Mouse (Mus musculus) liver, embryonic 11.5 days (tissue): ENCODE data around the gene Trarg1. TPM values are rescaled to one million over a fixed set of nuclear protein-coding genes. Genes with fewer than 3 reads are reported as not detected.
A peak's percentile ranks its signal among the peaks of the same experiment; 100 is the strongest.

Source experiments
- ATAC-seq: fragments of 200-750 bp; cut with Nextera tagmentation; replicated peaks from 2 replicates; pipeline ENCODE4 v1.8.0; 2017; ENCODE audit warnings: moderate number of reproducible peaks, mild to moderate bottlenecking, moderate TSS enrichment, moderate library complexity; ENCODE audit not compliant: low FRiP score
- DNase-seq: peaks from one replicate; pipeline ENCODE4 v3.0.0-alpha.2; 2017; ENCODE audit warnings: low spot score
- H3K27ac ChIP-seq: fragments of 300-500 bp; sonication (generic); 2 replicates; pipeline ENCODE4 v1.5.1; 2014; ENCODE audit warnings: mild to moderate bottlenecking, low read depth, low read length, control low read depth
- H3K27me3 ChIP-seq: fragments of 300-500 bp; sonication (generic); replicated peaks from 2 replicates; pipeline ENCODE4 v1.6.1; 2014; ENCODE audit warnings: low read length, mixed read lengths; ENCODE audit not compliant: control insufficient read depth, insufficient read depth
- H3K36me3 ChIP-seq: fragments of 300-500 bp; sonication (generic); 2 replicates; pipeline ENCODE4 v1.6.1; 2014; ENCODE audit warnings: mild to moderate bottlenecking, low read length, moderate library complexity, mixed read lengths; ENCODE audit not compliant: control insufficient read depth, insufficient read depth
- H3K4me1 ChIP-seq: fragments of 300-500 bp; sonication (generic); replicated peaks from 2 replicates; pipeline ENCODE4 v1.6.1; 2014; ENCODE audit warnings: low read length, mixed read lengths; ENCODE audit not compliant: control insufficient read depth, insufficient read depth
- H3K4me2 ChIP-seq: fragments of 300-500 bp; sonication (generic); 2 replicates; pipeline ENCODE4 v1.6.1; 2014; ENCODE audit warnings: mild to moderate bottlenecking, control low read depth, moderate library complexity
- H3K4me3 ChIP-seq: fragments of 300-500 bp; sonication (generic); 2 replicates; pipeline ENCODE4 v1.5.1; 2014; ENCODE audit warnings: low read depth, low read length, control low read depth
- H3K9ac ChIP-seq: fragments of 300-500 bp; sonication (generic); 2 replicates; pipeline ENCODE4 v1.6.1; 2014; ENCODE audit warnings: low read depth, low read length, control low read depth
- H3K9me3 ChIP-seq: fragments of 300-500 bp; sonication (generic); 2 replicates; pipeline ENCODE4 v1.6.1; 2016; ENCODE audit warnings: low read length, inconsistent platforms, mixed read lengths; ENCODE audit not compliant: control insufficient read depth
- WGBS: fragments of 180-500 bp; shearing (Covaris S2); extraction: QIAGEN DNeasy Blood & Tissue Kit; methylation state at CpG from one replicate; pipeline ENCODE4 v1.1.7; 2014; 5-methylcytosine and 5-hydroxymethylcytosine counted together
- polyA plus RNA-seq: library from polyadenylated mRNA; unstranded; fragments of >200 nt; fragmentation: Nextera tagmentation; extraction: Ambion mirVana; gene quantifications from 2 replicates; pipeline ENCODE4 v1.2.1, GENCODE M21; 2014

The Trarg1 gene
- polyA plus RNA-seq, 1 experiment from 2014 or later = 0.07 TPM

DNA sequence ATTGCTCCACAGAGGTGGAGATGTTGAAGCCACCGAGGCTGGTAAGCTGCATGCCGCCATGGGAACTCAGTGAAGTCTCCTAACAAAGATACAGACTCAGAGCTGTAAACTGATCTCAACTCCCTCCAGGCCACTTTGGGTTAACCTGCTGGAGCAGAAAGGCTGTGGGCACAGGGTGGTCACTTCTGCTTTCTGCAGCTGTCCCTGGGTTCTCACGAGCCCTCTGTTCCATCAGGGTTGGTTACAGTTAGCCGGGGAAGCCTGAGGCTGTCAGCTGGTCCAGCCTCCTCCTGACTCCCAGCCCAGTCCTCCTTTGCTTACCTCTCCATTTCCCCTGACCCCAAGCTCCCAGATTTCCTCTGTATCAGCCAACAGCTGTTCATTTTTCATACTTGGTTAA, 11.8 kb upstream of the Trarg1 start:
- Histone ChIP-seq H3K9me3 (no peaks in the 10 kb centered on the region), H3K9ac (no peak overlapping the region), H3K4me3 (no peak overlapping the region), H3K27ac (no peak overlapping the region), H3K36me3 (no peaks in the 10 kb centered on the region), H3K27me3 (peaks cover 70% of the 10 kb centered on the region), H3K4me2 (no peak overlapping the region), H3K4me1 (no peaks in the 10 kb centered on the region; the same call in 1 of the 2 replicates)
- no peak for ATAC-seq
- 21% methylated on average over 4 of the region's 4 CpGs for WGBS
- DNase-seq = no peak

DNA sequence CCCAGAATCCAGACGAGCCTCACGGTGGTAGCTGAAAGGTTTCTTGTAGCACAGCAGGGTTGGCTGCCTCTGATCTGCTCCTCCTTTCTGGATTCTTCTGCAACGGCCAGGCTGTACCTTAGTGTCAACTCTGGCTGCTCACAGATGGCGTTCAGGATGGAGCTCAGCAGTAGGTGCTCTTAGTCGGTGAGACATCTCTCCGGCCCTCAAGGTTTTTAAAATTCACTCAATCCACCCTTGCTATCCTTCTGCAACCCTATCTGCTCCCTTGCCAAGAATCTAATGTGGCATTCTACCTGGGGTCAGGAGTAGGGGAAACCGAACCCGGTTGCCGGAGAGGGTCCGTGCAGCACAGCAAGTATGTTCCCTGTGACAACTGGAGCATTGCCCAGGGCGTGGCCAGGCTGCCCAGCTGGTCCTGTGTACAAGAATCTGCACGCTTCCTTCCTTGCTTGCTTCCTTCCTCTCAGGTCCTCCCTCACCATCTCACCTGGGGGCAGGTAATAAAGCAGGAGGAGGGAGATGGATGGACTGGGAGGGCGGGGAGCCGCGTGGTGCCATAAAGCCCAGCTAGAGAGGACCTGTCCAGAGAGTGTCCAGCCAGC, 7.6 kb upstream of the Trarg1 start, which contains the start of gene Bhlha9:
TSS of gene Bhlha9 (plus strand) at position 600 of the 605 bp plus-strand sequence.
- no peaks in the 10 kb centered on the region for H3K36me3 ChIP-seq
- ATAC-seq (no peak), DNase-seq (no peak)
- no peaks in the 10 kb centered on the region for H3K9me3 ChIP-seq
- WGBS = 62% methylated on average over 15 of the region's 15 CpGs
- H3K27ac ChIP-seq = no peak within 1 kb of the TSS
- H3K27me3 ChIP-seq = peaks cover 69% of the 10 kb centered on the region
- peak within 1 kb of the TSS; percentile 20; the same call in 1 of the 2 replicates for H3K4me3 ChIP-seq
- no peaks in the 10 kb centered on the region for H3K4me1 ChIP-seq
- peak within 1 kb of the TSS; percentile 56 for H3K4me2 ChIP-seq
- no peak within 1 kb of the TSS for H3K9ac ChIP-seq

DNA sequence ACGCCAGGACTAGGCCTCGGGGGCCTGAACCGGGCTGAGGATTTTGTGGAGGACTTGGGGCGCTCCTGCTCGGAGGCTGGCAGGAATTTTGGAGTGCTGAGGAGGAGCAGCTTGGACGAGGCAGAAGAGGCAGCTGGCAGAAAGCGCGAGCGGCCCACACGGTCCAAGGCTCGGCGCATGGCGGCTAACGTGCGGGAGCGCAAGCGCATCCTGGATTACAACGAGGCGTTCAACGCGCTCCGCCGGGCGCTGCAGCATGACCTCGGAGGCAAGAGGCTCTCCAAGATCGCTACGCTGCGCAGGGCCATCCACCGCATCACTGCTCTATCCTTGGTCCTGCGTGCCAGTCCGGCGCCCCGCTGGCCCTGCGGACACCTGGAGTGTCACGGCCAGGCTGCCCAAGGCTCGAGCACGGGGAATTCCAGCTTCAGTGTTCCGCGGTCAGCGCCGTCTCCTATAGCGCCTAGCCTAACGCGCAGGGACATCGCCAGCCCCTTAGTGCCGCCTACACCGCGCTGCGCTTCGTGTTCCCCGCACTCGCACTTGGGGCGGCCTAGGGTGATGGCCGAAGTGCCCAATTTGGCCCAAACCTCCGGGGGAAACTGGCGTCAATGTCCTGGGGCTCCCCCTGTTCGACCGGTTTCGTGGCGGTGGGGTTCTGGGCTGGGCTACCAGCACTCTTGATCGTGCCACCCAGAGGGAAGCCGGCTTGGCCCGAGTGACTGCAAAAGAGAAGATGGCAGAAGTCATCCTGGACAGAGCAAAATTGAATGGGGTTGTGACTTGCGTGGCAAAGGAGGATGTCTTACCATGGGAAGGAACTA, 6.8 kb upstream of the Trarg1 start:
- no peak overlapping the region for H3K9ac ChIP-seq
- H3K27ac ChIP-seq = no peak overlapping the region

DNA sequence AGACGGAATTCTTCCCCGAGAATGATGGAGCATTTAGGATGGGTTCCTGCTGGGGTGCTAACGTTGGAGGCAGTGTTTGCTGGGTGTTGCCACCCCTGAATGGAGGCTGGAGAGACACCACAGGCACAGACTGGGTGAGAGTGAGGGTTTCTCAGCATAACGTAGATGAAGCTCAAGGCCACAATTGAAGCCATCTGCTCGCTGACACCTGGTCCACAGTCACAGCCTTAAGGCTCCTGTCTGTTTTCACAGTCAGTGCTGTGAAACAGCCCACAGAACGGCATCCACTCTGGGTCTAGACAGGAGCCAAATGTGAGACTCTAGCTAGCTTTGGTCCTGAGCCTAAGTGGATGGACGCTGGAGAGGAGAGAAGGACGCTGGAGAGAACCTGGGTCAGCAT, 5.4 kb upstream of the Trarg1 start:
- Histone ChIP-seq H3K4me1 (no peaks in the 10 kb centered on the region), H3K36me3 (no peaks in the 10 kb centered on the region), H3K27ac (no peak overlapping the region), H3K4me2 (no peak overlapping the region), H3K9me3 (no peaks in the 10 kb centered on the region), H3K27me3 (peaks cover 56% of the 10 kb centered on the region), H3K4me3 (no peak overlapping the region), H3K9ac (no peak overlapping the region)
- WGBS = 44% methylated on average over 8 of the region's 8 CpGs
- ATAC-seq (no peak), DNase-seq (no peak)

More for the DNA sequence above, 6.8 kb upstream of the Trarg1 start:
- ATAC-seq (no peak), DNase-seq (no peak)
- Histone ChIP-seq H3K36me3 (no peaks in the 10 kb centered on the region), H3K4me1 (no peaks in the 10 kb centered on the region), H3K27me3 (peaks cover 61% of the 10 kb centered on the region), H3K9me3 (no peaks in the 10 kb centered on the region), H3K4me3 (peak overlapping the region; percentile 20; the same call in 1 of the 2 replicates), H3K4me2 (peak overlapping the region; percentile 56)
- WGBS = 6% methylated on average over 64 of the region's 64 CpGs

DNA sequence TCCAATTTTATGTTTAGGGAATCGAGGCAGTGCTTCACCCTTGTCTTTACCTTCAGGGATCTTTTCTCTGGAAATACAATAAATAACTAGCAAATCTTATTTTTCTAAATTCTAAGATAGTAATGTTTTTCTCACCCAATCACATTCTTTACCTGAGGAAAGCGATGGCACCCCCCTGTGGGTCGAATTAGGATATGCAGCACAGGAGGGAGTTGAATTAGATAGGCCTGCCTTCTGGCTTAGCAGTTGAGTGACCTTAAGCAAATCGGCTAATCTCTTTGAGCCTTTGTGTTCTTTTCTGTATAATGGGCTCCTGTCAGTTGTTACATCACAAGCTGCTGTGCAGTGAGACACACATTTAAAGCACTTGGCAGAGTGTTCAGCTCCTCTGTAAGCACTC, 4.9 kb upstream of the Trarg1 start:
- Histone ChIP-seq H3K9ac (no peak overlapping the region), H3K4me3 (no peak overlapping the region), H3K27me3 (peaks cover 54% of the 10 kb centered on the region), H3K36me3 (no peaks in the 10 kb centered on the region), H3K4me1 (no peaks in the 10 kb centered on the region), H3K27ac (no peak overlapping the region), H3K4me2 (no peak overlapping the region), H3K9me3 (no peaks in the 10 kb centered on the region)
- 36% methylated on average over 4 of the region's 4 CpGs for WGBS
- DNase-seq (no peak), ATAC-seq (no peak)

DNA sequence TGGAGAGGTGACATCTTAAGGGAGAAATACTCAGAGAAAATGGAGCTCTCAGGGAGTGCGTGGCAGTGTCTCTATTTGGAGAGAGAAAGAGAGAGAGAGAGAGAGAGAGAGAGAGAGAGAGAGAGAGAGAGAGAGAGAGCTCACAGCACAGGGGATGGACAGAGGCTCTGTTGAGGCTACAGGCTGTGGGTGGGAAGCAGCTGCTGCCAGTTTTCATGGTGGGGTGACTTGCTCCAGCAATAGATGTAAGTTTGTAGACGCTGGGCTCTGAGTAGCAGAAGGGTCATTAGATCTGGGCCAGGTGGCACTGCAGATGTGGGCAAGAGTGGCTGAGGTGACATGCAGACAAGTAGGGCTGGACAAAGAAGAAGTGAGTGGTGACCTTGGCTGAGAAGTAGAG, 6.0 kb downstream of the Trarg1 start:
- no peak for DNase-seq
- H3K4me3 ChIP-seq = no peak overlapping the region
- no peak for ATAC-seq
- H3K4me2 ChIP-seq = no peak overlapping the region
- no peaks in the 10 kb centered on the region for H3K9me3 ChIP-seq
- peaks cover 9% of the 10 kb centered on the region; the same call in 1 of the 2 replicates for H3K27me3 ChIP-seq
- no peak overlapping the region for H3K9ac ChIP-seq
- no peaks in the 10 kb centered on the region for H3K4me1 ChIP-seq
- H3K36me3 ChIP-seq = no peaks in the 10 kb centered on the region
- H3K27ac ChIP-seq = no peak overlapping the region
- 63% methylated on average over 2 of the region's 2 CpGs for WGBS

DNA sequence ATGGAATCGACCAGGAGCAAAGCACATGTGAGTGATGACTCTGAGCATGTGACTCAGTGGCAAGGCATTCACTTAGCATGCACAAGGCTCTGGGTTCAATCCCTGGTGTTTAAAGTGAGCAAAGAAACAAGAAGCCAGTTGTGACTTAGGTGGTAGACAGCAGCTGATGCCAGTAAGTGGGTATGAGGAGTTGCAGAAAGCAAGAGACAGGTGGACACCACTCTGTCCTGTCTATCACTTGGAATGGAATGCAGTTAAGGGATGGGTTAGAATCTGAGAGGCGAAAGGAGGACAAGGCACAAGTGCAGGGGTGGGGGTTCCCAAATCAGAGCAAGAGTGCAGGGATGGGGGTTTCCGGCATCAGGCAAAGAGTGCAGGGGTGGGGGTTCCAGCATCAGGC, 12.5 kb downstream of the Trarg1 start:
- ATAC-seq (no peak), DNase-seq (no peak)
- Histone ChIP-seq H3K4me2 (no peak overlapping the region), H3K4me3 (no peak overlapping the region), H3K36me3 (no peaks in the 10 kb centered on the region), H3K27me3 (no peaks in the 10 kb centered on the region), H3K4me1 (no peaks in the 10 kb centered on the region), H3K9me3 (no peaks in the 10 kb centered on the region), H3K9ac (no peak overlapping the region), H3K27ac (no peak overlapping the region)
- 66% methylated on average over 3 of the region's 3 CpGs for WGBS

DNA sequence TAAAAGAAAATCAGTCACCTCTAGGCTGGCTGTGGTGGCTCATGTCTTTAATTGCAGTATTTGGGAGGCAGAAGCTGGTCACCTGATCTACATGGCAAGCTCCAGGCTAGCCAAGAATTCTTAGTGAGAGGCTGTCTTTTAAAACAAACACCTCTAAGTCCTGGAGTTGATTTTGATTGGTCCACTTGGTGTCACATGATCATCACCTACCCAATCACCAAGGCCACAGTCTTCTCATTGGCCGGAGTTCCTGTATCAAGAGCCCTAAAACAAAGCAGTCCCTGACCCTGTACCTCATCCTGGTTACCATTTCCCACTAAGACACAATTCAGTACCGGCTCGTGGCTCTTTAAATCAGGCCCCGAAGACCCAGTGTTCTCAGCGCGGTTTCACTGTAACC, 16.2 kb downstream of the Trarg1 start:
- H3K27me3 ChIP-seq = no peaks in the 10 kb centered on the region
- DNase-seq = no peak
- no peak overlapping the region for H3K4me3 ChIP-seq
- H3K9me3 ChIP-seq = no peaks in the 10 kb centered on the region
- no peaks in the 10 kb centered on the region for H3K4me1 ChIP-seq
- H3K4me2 ChIP-seq = no peak overlapping the region
- no peak overlapping the region for H3K9ac ChIP-seq
- WGBS = 58% methylated on average over 6 of the region's 6 CpGs
- ATAC-seq = no peak
- no peaks in the 10 kb centered on the region for H3K36me3 ChIP-seq
- H3K27ac ChIP-seq = no peak overlapping the region

DNA sequence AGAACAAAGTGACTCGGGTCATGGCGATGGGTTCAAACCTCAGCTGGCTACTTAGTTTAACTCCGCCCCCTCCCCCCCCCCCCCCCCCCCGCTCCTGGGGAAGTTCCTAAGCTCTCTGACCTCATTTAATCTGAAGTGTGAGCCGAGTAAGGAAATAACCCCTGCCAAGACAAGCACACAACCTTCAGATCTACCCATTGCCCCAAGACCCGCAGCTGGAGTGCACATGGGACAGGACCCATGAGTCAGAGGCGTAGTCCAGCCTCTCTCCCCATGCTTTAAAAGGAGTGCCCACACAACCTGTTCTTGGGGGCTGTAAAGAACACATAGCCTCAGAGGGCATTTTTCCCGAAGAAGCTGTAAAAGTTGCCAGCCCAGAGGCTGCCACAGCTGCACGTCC, 20.0 kb downstream of the Trarg1 start:
- no peak for DNase-seq
- H3K27ac ChIP-seq = no peak overlapping the region
- no peaks in the 10 kb centered on the region for H3K36me3 ChIP-seq
- no peak overlapping the region for H3K4me3 ChIP-seq
- H3K9ac ChIP-seq = no peak overlapping the region
- no peaks in the 10 kb centered on the region for H3K9me3 ChIP-seq
- no peaks in the 10 kb centered on the region for H3K4me1 ChIP-seq
- WGBS = 46% methylated on average over 8 of the region's 9 CpGs
- ATAC-seq = no peak
- H3K4me2 ChIP-seq = peak overlapping the region; percentile 36; the same call in 1 of the 2 replicates
- H3K27me3 ChIP-seq = no peaks in the 10 kb centered on the region
